10 mouse cellular contexts compared by ENCODE assay signal in the genomic region with DNA sequence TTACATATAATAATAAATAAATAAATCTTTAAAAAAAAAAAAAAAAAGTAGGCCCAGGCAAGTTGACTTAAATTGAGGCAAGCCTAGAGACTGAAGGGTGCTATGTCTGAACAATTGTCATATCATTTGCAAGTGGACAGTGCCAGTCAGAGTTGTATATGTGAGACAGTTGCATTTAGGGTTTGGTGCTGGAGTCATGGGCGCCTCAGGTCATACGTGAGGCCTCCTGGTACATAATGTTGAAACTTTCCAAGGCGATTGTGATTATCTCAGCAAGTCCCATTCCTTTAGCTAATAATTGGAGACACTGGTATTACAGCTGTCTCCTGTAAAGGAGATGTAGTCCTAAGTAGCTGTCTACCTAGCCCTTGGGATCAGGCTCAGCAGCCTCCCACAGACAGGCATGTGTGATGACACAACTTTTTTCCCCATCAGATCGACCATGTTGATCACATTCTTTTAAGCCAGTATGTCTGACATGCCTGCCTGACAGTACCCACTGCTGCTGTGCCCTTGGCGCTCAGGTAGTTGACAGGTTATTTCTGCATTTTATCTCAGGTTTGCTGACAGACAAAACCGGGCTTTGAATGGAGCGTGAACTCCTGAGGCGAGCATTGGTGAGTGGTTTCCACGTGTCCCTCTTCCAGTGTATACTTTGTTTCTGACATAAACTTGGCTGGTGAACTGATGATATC. TPM values are rescaled to one million over a fixed set of nuclear protein-coding genes. Genes with fewer than 3 reads are reported as not detected.
DNase-seq lines count a peak whose midpoint lies in the region; ATAC-seq and TF ChIP-seq lines count a peak whose summit lies in the region.
"Had no signal": no experiment of that assay in that cellular context is flagged by ENCODE, and none has a peak within 500 bp of the region (broad histone marks: within the 10 kb centered on the region; RNA-seq: fewer than 3 reads in every experiment).

No protein-coding gene starts in this region.

- peak overlapping the region; percentile 47 for H3K9ac ChIP-seq in heart, embryonic 15.5 days
- H3K9ac ChIP-seq in intestine, embryonic 14.5 days (ENCODE audit: low read length) = peak overlapping the region; percentile 99
- H3K9ac ChIP-seq in midbrain, postnatal 0 days (replicated peaks; ENCODE audit: low read length, poor library complexity, severe bottlenecking) = peak overlapping the region; percentile 54

- H3K4me2 ChIP-seq in heart, embryonic 15.5 days = peak overlapping the region; percentile 85
- peak overlapping the region; percentile 92 for H3K4me2 ChIP-seq in intestine, embryonic 14.5 days (ENCODE audit: low read length)
- H3K4me2 ChIP-seq in midbrain, postnatal 0 days (ENCODE audit: low read depth, low read length, poor library complexity, severe bottlenecking) = peak overlapping the region; percentile 86

- intact Hi-C loops in heart, postnatal 25 days (cut with DNase I) = loop anchor here (5.0 kb wide), 1 partner anchor 358 kb away; a partner anchor contains a TSS

- H3K4me3 ChIP-seq in heart, embryonic 15.5 days = peak overlapping the region; percentile 77
- H3K4me3 ChIP-seq in intestine, embryonic 14.5 days (ENCODE audit: low read depth, low read length) = peak overlapping the region; percentile 66
- peak overlapping the region; percentile 91 for H3K4me3 ChIP-seq in midbrain, postnatal 0 days (ENCODE audit: low read depth, low read length)

- H3K27ac ChIP-seq in heart, embryonic 15.5 days = peak overlapping the region; percentile 20; the same call in 1 of the 2 replicates
- H3K27ac ChIP-seq in intestine, embryonic 14.5 days (ENCODE audit: low read depth) = peak overlapping the region; percentile 43
- H3K27ac ChIP-seq in midbrain, postnatal 0 days (ENCODE audit: low read depth, low read length) = no peak overlapping the region

- H3K36me3 ChIP-seq in heart, embryonic 15.5 days = peaks cover 21% of the 10 kb centered on the region
- H3K36me3 ChIP-seq in intestine, embryonic 14.5 days (ENCODE audit: control insufficient read depth, insufficient read depth, low read length) = peaks cover 26% of the 10 kb centered on the region
- peaks cover 9% of the 10 kb centered on the region for H3K36me3 ChIP-seq in midbrain, postnatal 0 days (ENCODE audit: insufficient read depth, low read length)

- DNase-seq in heart, postnatal 25 days (ENCODE audit: low spot score) = no peak
- peak; percentile 40 for DNase-seq in c-Kit-positive CD71-positive TER-119-positive erythroid progenitor cells, embryonic 14.5 days (ENCODE audit: low spot score)
- DNase-seq in intestine, embryonic 14.5 days (ENCODE audit: low spot score) = no peak
- no peak for DNase-seq in midbrain, postnatal 0 days (ENCODE audit: low spot score)
- DNase-seq in adipocyte (ENCODE audit: low spot score) = no peak
- DNase-seq in urinary bladder, postnatal 25 days (ENCODE audit: low spot score) = no peak
- DNase-seq in frontal cortex, postnatal 14 days (ENCODE audit: low spot score in 2 of 2) = no peak
- DNase-seq: lung, adult 18-20 months; thymus, adult 18-20 months had no signal

- H3K9me3 ChIP-seq in heart, embryonic 15.5 days (replicated peaks) = no peaks in the 10 kb centered on the region
- no peaks in the 10 kb centered on the region for H3K9me3 ChIP-seq in intestine, embryonic 14.5 days (ENCODE audit: control insufficient read depth, low read length)
- H3K9me3 ChIP-seq in midbrain, postnatal 0 days (ENCODE audit: low read length) = no peaks in the 10 kb centered on the region

- 25% methylated on average over 9 of the region's 9 CpGs for WGBS in heart, embryonic 15.5 days
- 20% methylated on average over 9 of the region's 9 CpGs for WGBS in intestine, embryonic 14.5 days
- 26% methylated on average over 9 of the region's 9 CpGs for WGBS in midbrain, postnatal 0 days

- TF ChIP-seq CTCF in midbrain, postnatal 0 days (IDR thresholded peaks at IDR 0.05) = no peak

- no peaks in the 10 kb centered on the region for H3K27me3 ChIP-seq in heart, embryonic 15.5 days
- no peaks in the 10 kb centered on the region for H3K27me3 ChIP-seq in intestine, embryonic 14.5 days (replicated peaks; ENCODE audit: control insufficient read depth, insufficient read depth, low read length)
- H3K27me3 ChIP-seq in midbrain, postnatal 0 days (ENCODE audit: insufficient read depth, low read length) = no peaks in the 10 kb centered on the region

- peaks cover 28% of the 10 kb centered on the region for H3K4me1 ChIP-seq in heart, embryonic 15.5 days (replicated peaks)
- peaks cover 21% of the 10 kb centered on the region for H3K4me1 ChIP-seq in intestine, embryonic 14.5 days (replicated peaks; ENCODE audit: control insufficient read depth, insufficient read depth, low read length)
- H3K4me1 ChIP-seq in midbrain, postnatal 0 days (ENCODE audit: insufficient read depth, low read length) = peaks cover 11% of the 10 kb centered on the region; the same call in 1 of the 2 replicates

- ATAC-seq in heart, embryonic 15.5 days (replicated peaks; ENCODE audit: insufficient number of reproducible peaks, insufficient read depth, low FRiP score, low read depth) = no peak
- ATAC-seq in intestine, embryonic 14.5 days (replicated peaks; ENCODE audit: low FRiP score, low TSS enrichment, low read depth) = no peak
- ATAC-seq in midbrain, postnatal 0 days (ENCODE audit: low FRiP score) = no peak

RNA-seq across cellular contexts. Expression of a gene that starts 1.9 kb away (rescaled TPM):
- polyA plus RNA-seq in heart, embryonic 15.5 days (2015; fragmentation: Nextera tagmentation; extraction: Ambion mirVana) = 6.2 and 8.3 TPM in 2 replicates
- total RNA-seq in heart, postnatal 25 days (2021) = 10 to 100 TPM; 31.6 to 36.3 TPM
- polyA plus RNA-seq in intestine, embryonic 14.5 days (2014; fragmentation: Nextera tagmentation; extraction: Ambion mirVana) = 7.1 and 7.2 TPM in 2 replicates
- 28.4 and 32.2 TPM in 2 replicates for total RNA-seq in midbrain, postnatal 0 days (2014; rRNA removed)
- 4.7 and 6.0 TPM in 2 replicates for polyA plus RNA-seq in midbrain, postnatal 0 days (2015; fragmentation: Nextera tagmentation; extraction: Ambion mirVana)

RNA-seq across cellular contexts. Expression of a gene that starts 49.8 kb away (rescaled TPM):
- 24.2 and 31.0 TPM in 2 replicates for polyA plus RNA-seq in heart, embryonic 15.5 days (2015; fragmentation: Nextera tagmentation; extraction: Ambion mirVana)
- 10 to 100 TPM; 10.0 to 11.3 TPM for total RNA-seq in heart, postnatal 25 days (2021)
- 47.0 and 50.9 TPM in 2 replicates for polyA plus RNA-seq in intestine, embryonic 14.5 days (2014; fragmentation: Nextera tagmentation; extraction: Ambion mirVana)
- 29.5 and 34.0 TPM in 2 replicates for total RNA-seq in midbrain, postnatal 0 days (2014; rRNA removed)
- 38.2 and 38.6 TPM in 2 replicates for polyA plus RNA-seq in midbrain, postnatal 0 days (2015; fragmentation: Nextera tagmentation; extraction: Ambion mirVana)

Comparison
In these comparisons a context has a peak if more than half of its experiments do, and no peak if none do; other contexts are left out.
1. H3K9ac ChIP-seq: peak in every context shown above with its lines; median percentile 99 in intestine, embryonic 14.5 days; 54 in midbrain, postnatal 0 days; 47 in heart, embryonic 15.5 days.